Mouse (Mus musculus) thymus, postnatal 25 days (tissue): Measurements from ENCODE around the gene Iqck.

ENCODE experiments used
- DNase-seq: peaks from one replicate; pipeline ENCODE4 v3.0.0; 2022

Gene Iqck

DNA sequence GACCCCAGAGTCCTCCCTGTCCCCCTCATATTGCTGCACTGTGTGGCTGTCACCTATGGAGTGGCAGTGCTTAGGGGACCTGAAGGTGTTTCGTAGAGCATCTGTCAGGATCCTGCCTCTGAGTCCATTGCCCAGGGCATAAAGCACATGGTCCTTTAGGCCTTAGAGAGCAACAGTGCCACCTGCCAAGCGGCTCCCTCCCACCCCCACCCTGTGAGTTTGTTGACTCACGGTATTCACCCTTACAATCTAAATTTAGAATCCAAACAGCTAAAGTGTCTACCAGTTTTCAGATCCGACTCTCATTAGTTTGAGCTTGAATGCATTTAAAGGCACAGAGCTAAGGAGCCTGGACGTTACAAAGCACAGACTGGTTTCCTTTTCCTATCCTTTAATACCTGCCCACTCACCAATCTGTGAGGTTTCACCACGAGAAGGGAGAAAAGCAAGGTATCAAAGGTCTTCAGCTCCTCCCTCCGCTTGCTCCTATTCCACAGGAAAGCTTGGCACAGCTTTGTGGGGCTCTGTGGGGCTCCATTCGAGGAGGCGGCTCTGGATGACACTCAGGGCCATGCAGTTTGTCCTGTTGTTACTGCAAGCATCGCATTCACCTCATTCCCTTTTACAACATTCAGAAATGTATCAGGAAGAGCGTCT lies 98.2 kb downstream of the Iqck start:
- no peak for DNase-seq

DNA sequence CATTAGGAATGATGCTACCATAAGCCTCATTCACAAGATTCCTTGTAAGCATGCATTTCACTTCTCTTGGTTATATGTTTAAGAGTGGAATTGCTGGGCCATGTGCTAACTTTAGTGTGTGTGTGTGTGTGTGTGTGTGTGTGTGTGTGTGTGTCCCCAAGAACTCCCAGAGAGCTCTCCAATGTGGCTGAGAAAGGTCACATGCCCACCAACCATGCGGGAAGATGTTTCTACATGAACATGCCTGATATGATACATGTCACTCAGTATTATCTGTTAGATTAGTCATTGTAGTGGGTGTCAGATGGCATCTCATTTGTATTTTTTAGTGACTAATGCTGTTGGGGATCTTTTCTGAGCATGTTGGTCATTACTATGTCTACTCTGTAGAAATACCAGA lies 99.4 kb downstream of the Iqck start:
- DNase-seq: no peak

DNA sequence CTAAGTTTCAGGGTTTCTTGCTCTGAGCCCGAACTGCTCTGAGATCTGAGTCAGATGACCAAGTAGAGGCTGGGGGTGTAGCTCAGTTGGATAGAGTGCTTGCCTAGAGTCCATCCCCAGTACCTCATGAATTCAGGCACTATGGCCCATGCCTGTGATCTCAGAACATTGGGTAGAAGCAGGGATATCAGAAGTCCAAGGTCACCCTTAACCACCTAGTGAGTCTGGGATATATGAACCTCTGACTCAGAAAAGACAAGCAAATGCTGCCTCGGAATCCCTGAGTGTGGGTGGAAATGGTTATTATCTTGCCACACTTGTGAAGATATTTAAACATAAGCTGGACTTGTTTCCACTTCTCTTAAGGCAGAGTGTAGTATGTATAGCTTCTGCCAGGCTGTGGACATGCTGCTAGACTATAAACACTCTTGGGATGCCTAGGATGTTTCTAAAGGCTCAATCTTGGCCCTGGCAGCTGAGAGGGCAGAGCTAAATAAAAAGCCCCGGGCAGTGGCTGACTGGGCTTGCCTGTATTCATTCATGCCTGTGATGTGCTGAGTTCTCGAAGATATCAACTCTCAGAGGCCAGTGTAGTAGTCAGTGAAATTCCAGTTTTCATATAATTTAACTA lies 101.2 kb downstream of the Iqck start:
- DNase-seq: no peak

DNA sequence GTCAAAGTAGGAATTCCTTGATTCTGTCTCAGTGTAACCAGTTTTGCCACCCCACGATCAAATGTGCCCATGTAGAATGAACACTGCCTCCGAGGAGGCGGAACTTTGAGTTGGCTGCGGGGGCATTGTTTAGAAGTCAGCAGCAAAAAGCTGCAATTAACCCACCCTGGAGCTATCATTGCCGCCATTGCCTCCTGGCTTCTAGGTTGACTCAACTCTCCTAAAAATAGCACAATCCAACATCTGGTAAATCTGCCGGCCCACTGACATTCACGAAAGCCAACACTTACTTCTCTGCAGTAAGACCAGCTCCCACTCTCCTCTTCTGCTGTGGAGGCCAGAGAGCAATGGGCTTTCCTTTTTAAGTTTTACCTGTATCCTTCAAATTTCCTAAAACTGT lies 103.7 kb downstream of the Iqck start:
- DNase-seq: no peak

DNA sequence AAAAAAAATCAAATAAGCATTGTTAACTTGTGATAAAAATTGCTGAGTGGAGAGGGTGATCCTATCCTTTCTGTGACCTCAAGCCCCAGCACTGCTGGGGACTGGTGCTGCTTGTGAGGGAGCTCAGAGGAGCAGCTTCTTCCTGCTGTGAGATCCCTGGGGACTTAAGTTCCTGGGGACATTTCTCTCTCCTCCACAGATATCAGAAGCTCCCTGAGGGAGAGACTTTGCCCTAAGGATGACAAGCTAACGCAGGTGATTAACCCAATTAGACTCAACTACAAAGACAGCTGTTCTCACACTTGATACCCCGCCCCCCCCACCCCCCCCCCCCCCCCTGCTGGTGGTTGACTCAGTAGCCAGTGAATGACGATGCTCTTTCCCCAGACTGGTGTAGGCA lies 109.2 kb downstream of the Iqck start:
- no peak for DNase-seq

DNA sequence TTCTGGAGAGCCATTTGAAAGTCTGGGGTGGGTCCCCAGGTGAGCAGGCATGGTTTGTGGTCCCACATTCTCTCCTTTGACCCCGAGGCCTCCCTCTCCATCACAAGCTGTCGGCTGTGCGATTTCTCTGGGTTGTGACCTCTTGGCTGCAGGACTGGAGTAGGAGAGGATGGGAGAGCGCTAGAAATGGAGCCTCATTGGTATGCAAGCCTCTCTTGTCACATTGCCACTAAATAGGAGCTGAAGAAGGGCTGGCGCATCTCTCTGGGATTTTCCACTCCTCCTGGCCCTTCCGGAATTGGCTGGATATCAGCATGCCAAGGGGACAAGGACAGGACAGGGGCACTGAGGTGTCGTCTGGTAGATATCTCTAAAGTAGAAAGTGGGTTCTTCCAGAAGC lies 109.6 kb downstream of the Iqck start:
- no peak for DNase-seq

DNA sequence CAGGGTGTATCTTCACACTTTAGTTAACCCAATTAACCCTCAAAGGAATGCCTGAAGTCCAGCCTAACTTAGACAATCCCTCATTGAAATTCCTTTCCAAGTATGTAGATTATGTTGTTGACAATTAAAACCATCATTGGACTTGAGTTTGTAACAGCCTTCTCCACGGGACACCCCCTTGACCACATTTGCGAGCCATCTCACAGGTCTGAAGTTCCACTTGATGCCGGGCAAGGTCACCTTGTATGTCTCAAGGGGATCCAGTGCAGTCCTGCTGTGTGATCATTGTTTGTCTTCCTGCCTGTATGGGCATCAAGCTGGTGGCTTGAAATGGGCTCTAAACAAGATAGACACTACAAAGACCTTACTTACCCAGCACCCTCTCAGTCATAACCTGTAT lies 113.3 kb downstream of the Iqck start:
- DNase-seq: no peak

DNA sequence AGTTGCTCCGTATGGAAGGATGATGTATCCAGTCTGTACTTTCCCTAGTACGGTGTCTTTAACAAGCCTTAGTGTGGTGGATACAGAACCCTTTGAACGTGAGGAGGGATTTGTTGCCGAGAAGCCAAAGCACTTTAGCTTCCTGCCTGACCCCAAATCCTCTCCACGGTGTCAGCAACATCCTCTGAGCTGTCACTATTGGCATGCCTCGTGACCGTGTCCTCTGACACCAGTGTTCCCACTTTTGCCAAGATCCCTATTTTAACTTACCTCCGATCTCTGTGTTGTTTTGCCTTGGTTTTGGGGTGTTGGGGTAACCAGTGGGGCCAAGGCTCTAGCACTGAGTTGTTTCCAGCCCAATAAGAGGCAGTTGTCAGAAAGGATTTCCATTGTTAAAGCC lies 115.9 kb downstream of the Iqck start:
- DNase-seq: no peak

DNA sequence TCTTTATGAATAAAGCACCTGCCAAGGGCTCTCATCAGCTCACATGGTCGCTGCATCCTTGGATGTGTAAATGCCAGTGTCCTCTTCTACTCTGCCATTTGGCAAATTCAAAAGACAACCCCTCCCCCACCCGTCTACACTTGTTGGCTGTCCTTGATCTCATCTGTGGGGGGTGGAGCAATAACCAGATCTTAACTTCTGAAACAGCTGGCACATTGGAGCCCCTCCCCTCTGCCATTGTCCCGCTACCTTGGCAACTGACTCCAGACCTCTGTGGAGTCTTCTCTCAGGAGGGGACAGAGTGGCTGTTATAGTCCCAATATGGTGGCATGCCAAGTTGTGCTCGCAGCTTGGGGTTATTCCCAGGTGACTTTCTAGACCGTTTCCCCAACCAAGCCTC lies 116.8 kb downstream of the Iqck start:
- DNase-seq: no peak

DNA sequence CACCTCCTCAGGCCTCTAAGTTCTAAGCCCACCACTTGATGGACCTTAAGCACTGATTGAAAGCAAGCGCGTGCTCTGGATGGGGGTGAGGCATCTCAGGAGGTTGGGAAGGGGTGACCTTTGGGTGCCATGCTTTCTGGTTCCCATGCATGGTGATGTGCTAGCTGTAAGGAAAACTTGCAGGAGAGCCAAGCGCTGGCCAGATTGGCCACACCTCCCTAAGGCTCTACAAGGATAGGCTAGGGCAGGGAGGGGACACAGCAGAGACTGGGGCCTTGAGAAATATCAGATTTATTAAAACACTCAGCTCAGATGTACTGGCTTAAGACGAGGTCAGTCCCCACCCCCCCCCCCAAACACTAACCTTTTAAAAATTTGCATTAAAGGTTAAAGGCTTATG lies 117.8 kb downstream of the Iqck start:
- DNase-seq: no peak

DNA sequence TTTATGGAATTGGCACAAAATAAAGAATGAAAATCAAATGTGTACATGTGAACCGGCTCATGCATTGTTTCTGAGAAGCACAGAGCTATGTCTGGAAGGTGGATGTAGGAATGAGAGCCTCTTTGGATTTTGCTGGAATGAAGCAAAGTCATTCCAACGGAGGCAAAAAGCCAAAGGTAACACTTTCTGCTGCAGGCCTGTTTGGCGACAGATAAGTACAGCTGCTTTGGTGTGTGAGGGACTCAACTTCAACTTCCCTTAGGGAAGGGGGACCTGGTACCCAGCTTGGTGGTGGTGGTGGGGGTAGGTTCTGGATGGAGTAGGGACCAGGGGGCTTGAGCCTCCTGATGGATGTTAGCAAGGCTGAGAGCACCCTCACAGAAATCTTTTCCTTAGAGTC lies 120.3 kb downstream of the Iqck start:
- no peak for DNase-seq

DNA sequence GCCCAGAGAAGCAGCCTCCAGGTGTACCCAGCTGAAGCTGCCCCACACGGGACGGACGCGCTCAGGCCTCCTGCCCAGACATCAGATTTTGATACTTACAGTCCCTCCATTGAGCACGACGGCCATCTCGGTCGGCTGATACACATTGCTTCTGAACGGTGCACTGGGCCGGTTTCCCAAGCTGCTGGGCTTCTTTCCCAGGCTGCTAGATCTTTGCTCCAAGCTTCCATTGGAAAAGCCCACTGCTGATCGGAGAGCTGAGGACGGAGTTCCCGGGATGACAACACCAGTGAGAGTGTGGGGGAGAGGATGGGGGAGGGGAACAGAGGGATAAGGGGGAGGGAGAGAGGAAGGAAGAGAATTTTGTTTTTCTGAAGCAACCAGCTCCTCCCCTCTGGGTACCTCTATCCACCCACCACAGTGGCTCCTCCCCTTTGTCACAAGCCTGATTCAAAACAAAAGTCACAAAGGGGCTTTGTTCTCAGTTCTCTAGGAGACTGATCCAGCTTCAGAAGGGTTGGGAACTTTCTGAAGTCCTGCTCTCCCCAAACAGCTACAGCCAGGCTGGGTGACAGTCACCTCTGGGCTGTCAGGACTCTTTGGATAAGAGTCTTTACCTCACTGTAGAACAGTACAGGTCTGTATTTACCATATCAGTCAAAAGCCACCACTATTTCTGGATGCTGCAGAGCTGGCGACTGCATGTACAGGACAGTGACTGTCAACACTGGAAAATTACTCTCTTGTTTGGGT lies 121.0 kb downstream of the Iqck start:
- peak; percentile 27 for DNase-seq

DNA sequence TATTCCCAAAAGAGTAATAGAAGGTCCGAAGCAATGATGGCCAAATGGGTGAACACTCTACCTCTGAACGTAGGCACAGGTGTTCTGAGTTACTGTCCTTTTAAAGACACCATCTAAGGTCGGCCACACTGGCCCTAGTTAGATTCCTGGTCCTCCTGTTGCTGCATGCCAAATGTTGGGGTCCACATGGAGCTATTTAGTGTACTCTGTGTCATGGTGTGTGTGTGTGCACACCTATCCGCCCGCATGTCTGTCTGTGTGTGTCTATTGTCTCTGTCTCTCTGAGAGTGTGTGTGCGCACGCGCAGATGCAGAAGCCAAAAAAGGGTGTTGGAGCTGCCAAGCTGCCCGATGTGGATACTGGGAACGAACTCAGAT lies 121.6 kb downstream of the Iqck start:
- DNase-seq: no peak

DNA sequence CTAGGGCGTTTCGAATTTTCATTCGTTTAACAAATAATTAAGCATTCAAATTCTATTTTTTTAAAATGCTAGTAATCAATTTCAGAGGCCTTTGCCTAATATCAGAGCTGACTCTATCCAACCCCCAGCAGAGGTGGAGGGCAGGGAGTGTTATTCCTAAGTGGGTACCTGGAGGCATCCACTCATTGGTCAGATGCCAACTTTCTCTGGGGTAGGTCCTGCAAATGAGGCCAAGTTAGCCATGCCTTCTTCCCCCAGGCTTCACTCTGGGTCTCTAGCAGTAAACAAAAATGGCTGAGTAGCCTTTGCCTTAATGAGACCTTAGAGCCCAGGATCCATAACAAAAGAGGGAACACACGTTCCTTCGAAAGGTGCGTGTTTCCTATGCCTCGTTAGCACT lies 123.6 kb downstream of the Iqck start:
- no peak for DNase-seq

DNA sequence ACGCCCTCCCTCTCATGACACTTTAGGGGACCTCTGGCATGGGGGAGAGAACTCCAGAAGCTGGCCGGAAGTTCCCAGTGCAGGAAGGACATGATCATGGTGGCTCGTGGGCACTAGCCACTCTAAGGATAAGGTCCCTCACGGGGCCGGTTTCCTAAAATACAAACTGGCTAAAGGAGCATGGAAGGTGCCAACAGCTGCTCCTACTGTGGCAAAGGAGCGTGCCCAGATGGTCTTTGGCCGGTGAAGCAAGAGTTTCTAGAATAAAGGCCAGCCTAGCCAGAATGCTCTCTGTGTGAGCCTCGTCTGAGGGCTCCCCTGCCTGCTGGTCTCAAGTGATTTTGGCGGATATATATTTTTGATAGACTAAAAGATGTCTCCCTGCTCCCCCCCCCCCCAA lies 124.2 kb downstream of the Iqck start:
- DNase-seq: no peak

DNA sequence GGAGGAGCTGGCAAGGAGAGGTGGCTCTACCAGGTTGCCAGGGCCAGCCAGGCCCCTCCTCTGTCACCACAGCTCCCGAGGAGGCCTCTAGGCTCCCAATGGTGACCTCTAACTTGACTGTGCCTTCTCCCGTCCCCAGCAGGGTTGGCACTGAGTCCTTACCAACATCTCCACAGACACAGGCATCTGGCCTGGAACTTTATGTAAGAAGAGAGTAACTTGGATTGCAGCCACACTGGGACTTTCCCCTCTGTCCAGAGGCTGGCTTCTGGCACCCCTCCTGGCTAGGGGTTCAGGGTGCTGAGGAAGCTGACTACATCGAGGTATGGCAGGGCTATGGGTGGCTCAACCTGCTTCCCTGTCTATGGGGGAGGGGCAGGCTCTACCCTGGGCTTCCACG lies 125.8 kb downstream of the Iqck start:
- DNase-seq: no peak

DNA sequence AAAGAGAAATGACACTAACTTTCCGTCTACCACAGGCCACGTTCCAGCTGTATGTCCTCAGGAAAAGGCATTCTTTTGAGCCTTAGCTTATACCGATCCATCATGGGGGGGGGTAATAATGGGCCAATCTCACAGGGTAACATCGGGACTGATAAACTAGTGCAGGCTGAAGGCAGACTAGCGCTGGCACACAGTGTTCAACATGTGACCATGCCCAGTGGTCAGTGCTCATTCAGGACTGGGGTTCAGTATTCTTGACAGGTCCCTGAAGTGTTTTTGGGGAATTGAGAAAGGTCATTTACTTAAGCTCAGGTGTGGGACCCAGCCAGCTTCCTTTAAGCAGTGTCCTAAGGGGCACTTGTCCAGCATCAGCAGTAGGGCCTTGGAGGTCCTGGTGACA lies 126.3 kb downstream of the Iqck start:
- no peak for DNase-seq

DNA sequence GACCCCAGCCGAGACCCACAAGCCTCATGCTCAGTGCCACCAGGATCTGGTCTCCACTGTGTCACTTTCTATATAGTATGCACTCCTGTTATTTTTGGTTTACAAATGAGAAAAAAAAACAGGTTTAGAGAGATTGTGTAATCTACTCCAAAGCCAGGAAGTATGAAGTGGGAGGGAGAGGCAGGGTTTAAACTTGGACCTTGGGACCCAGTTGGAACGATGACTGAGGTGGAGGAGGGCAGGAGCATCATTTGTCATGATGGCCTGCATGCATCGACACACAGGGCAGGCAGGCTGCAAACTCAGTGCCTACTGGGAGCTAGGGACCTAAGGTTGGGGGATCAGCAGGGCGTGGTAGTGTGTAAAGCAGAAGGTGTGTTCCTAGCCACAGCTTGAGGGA lies 127.0 kb downstream of the Iqck start:
- DNase-seq: no peak

DNA sequence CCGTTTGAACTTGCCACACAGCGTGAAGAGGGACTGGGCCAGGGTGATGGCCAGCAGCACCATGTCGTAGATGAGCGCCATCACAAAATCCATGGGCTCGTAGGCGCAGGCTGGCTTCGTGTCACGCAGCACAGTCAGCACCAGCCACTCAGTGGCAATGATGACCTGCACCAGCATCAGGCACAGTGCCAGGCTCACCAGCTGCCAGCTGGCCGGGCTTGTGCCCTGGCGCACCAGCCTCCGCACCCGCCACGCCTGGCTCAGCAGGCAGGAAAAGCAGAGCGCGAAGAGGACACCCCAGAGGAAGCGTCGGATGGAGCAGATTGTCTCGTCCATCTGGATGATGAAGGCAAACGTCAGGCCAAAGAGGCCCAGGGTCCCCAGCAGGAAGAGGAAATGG lies 128.4 kb downstream of the Iqck start:
- DNase-seq: no peak

DNA sequence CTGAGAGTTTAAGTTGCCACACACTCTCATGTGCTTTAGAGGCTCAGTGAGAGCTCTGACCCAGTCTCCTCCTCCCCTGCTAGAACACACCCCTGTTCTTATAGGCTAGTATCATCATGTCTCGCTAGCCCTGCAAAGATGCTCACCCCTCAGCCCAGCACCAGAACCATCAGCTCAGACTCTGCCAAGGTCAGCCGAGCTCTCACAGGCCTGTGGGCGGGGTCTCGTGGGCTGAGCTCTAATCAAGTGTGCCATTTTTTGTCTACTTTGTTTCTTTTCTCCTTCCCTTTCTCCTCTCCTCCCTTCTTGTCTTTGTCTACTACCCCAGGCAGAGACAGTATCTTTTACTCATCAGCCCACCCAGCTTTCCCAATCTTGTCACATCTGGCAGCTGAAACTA lies 130.2 kb downstream of the Iqck start:
- no peak for DNase-seq

DNA sequence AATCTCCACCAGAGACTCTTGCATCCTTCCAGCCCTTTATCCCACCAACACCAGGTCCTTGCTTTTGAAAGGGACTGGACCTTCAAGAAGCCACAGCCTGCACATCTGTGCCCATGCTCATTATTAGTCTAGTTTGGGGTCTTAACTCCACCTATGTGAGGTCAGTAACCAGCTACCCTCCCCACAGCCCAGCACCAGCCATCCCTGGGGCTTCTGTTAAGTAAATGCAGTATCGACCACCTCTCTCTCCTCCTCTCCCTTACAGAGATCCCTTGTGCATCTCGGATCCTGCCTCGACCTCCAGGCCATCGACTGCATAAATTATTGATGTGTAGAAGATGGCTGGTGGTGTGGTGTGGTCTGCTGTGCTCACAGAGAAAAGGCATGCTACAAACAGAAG lies 130.8 kb downstream of the Iqck start:
- no peak for DNase-seq

DNA sequence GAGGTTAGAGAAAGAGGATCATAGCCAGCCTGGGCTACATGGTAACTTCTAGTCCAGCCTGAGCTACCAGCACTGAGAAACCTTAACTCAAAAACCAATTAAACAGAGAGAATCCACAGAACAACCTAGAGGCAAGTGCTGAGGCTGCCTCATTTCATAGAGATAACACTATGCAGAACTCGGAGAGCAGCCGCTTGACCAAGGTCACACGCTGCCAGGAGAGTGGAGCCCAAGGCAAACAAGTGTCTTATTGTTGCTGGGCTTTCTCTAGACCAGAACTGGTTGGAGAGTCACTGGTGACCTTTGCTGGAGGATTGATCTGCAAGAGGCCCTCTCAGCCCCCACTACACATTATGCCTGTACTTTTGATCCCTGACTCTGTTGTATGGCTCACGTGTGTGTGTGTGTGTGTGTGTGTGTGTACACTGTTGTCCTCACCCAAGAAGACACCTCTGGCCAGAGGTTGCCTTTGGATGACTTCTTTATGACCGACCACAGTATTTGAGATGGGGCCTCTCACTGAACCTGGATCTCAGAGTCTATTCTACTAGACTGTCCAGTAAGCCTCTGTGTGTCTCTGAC lies 133.8 kb downstream of the Iqck start:
- no peak for DNase-seq

DNA sequence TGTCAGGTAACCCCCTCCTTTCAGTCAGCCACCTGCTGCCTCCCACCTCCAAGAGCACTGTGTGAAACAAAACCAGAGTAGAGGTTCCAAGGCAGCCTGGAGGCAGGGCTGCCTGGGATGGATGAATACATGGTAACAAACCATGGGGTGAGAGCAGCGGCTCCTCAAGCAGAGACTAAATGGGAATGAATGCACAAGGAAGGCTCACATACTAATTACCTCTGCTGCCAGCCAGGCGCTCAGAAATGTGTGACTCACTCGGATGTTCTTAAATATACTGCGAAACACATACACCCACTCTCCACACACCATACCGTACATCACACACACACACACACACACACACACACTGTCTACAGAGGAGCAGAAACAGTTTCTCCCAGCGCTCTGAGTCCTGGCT lies 134.7 kb downstream of the Iqck start:
- DNase-seq: no peak

DNA sequence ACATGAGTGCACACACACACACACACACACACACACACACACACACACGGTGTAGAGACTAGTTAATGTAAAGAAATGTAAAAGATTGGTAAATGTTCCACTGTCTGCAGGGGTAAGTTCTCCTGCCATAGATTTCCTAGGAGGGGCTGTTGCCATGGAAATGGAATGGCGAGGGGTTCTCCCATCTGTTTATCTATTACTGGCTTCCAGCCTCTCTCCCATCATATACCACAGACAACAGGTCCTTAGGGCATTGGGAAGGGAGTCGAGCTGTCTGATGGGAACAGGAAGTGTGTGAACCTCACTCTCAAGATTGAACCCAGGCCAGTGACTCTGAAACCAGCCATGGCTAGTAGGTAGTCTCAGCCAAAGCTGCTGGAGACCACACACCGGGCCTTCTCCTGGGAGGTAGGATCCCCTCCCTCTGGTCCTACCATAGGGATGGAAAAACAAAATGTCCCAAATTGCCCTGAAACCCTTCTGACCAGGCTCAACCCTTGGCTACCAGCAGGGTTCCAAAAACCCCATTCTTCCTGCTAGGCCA lies 135.9 kb downstream of the Iqck start:
- DNase-seq: no peak
